Comparison of ENCODE assay signal across 13 mouse cellular contexts in the genomic region with DNA sequence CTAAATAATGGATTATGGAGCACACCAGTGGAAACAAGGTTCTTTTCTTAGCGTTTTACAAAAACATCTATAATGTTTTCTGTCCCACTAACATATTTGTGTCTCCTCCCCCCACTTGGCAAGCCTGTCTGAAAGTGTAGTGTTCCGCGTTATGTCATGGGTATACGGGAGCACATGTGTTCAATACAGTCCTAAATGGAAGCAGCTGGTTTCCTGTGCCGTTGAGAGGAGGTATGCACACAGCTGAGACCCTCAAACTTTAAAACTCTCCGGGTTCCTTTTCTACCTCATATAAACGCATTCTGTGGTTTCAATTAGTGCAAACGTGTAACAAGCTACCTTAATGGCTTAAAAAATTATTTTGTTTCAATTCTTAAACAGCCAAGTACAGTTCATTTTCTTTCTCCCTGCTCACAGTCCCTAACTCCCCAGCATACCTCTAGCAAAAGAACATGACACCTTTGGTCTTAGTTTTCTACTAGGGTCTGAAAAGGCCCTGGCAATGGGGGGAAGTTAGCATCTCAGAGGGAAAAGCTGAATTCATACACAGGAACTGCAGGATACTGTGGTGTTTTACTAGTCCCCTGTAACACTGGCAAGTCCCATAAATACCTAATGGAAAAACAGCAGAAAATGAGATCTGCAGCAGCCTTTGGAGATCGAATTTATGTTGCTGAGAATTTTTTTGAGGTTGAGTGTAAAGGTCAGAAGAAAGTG.
DNase-seq lines count a peak whose midpoint lies in the region; ATAC-seq and TF ChIP-seq lines count a peak whose summit lies in the region.
"Had no signal": no experiment of that assay in that cellular context is flagged by ENCODE, and none has a peak within 500 bp of the region (broad histone marks: within the 10 kb centered on the region; RNA-seq: fewer than 3 reads in every experiment).

No protein-coding gene starts in this region.

- DNase-seq in hindbrain, embryonic 10.5 days (ENCODE audit: low spot score): peak; percentile 16
- DNase-seq in limb, embryonic 14.5 days (ENCODE audit: low spot score): peak; percentile 87
- no peak for DNase-seq in kidney, adult 18-20 months
- no peak for DNase-seq in gastrocnemius, postnatal 4 days (ENCODE audit: low spot score in 2 of 2)
- DNase-seq: cerebellum, postnatal 36 days; heart, postnatal 10 days; lung, postnatal 4 days; right cerebral cortex, postnatal 4 days had no signal

- no peak overlapping the region for H3K9ac ChIP-seq in hindbrain, embryonic 16.5 days (ENCODE audit: low read depth, low read length)
- H3K9ac ChIP-seq in embryonic facial prominence, embryonic 12.5 days: no peak overlapping the region
- no peak overlapping the region for H3K9ac ChIP-seq in limb, embryonic 14.5 days (ENCODE audit: low read depth, low read length, severe bottlenecking)
- no peak overlapping the region for H3K9ac ChIP-seq in midbrain, embryonic 15.5 days
- H3K9ac ChIP-seq: midbrain, embryonic 13.5 days had no signal

- H3K4me1 ChIP-seq in hindbrain, embryonic 10.5 days (replicated peaks): no peaks in the 10 kb centered on the region
- H3K4me1 ChIP-seq in hindbrain, embryonic 16.5 days (ENCODE audit: control insufficient read depth, insufficient read depth, low read depth, low read length): no peaks in the 10 kb centered on the region; the same call in 1 of the 2 replicates
- H3K4me1 ChIP-seq in embryonic facial prominence, embryonic 12.5 days: peaks cover 28% of the 10 kb centered on the region
- peaks cover 42% of the 10 kb centered on the region for H3K4me1 ChIP-seq in limb, embryonic 14.5 days (ENCODE audit: control insufficient read depth, insufficient read depth, low read length)
- H3K4me1 ChIP-seq in midbrain, embryonic 15.5 days: no peaks in the 10 kb centered on the region

- H3K36me3 ChIP-seq in hindbrain, embryonic 10.5 days: no peaks in the 10 kb centered on the region
- no peaks in the 10 kb centered on the region for H3K36me3 ChIP-seq in hindbrain, embryonic 16.5 days (ENCODE audit: control insufficient read depth, insufficient read depth, low read length)
- no peaks in the 10 kb centered on the region for H3K36me3 ChIP-seq in embryonic facial prominence, embryonic 12.5 days
- H3K36me3 ChIP-seq in limb, embryonic 14.5 days (ENCODE audit: control insufficient read depth, insufficient read depth, low read length): no peaks in the 10 kb centered on the region
- no peaks in the 10 kb centered on the region for H3K36me3 ChIP-seq in midbrain, embryonic 15.5 days (replicated peaks)
- H3K36me3 ChIP-seq: midbrain, embryonic 13.5 days had no signal

- H3K27me3 ChIP-seq in hindbrain, embryonic 10.5 days (ENCODE audit: insufficient read depth, poor library complexity, severe bottlenecking): no peaks in the 10 kb centered on the region
- H3K27me3 ChIP-seq in hindbrain, embryonic 16.5 days (replicated peaks; ENCODE audit: control insufficient read depth, insufficient read depth, low read length): no peaks in the 10 kb centered on the region
- no peaks in the 10 kb centered on the region for H3K27me3 ChIP-seq in embryonic facial prominence, embryonic 12.5 days
- H3K27me3 ChIP-seq in limb, embryonic 14.5 days (ENCODE audit: control insufficient read depth, insufficient read depth, low read length): no peaks in the 10 kb centered on the region
- H3K27me3 ChIP-seq in midbrain, embryonic 15.5 days (replicated peaks): no peaks in the 10 kb centered on the region
- H3K27me3 ChIP-seq: midbrain, embryonic 13.5 days had no signal

- no peak overlapping the region for H3K4me3 ChIP-seq in hindbrain, embryonic 10.5 days
- no peak overlapping the region for H3K4me3 ChIP-seq in hindbrain, embryonic 16.5 days (ENCODE audit: low read length)
- no peak overlapping the region for H3K4me3 ChIP-seq in embryonic facial prominence, embryonic 12.5 days
- no peak overlapping the region for H3K4me3 ChIP-seq in limb, embryonic 14.5 days (replicated peaks; ENCODE audit: low read length)
- H3K4me3 ChIP-seq in midbrain, embryonic 15.5 days: no peak overlapping the region
- H3K4me3 ChIP-seq: midbrain, embryonic 13.5 days had no signal

- H3K4me2 ChIP-seq in hindbrain, embryonic 16.5 days (ENCODE audit: low read length): no peak overlapping the region
- peak overlapping the region; percentile 0; the same call in 1 of the 2 replicates for H3K4me2 ChIP-seq in embryonic facial prominence, embryonic 12.5 days (replicated peaks)
- peak overlapping the region; percentile 3; the same call in 1 of the 2 replicates for H3K4me2 ChIP-seq in limb, embryonic 14.5 days (replicated peaks; ENCODE audit: low read depth, low read length, severe bottlenecking)
- no peak overlapping the region for H3K4me2 ChIP-seq in midbrain, embryonic 15.5 days
- H3K4me2 ChIP-seq: midbrain, embryonic 13.5 days had no signal

- H3K27ac ChIP-seq in hindbrain, embryonic 10.5 days: no peak overlapping the region
- no peak overlapping the region for H3K27ac ChIP-seq in hindbrain, embryonic 16.5 days (ENCODE audit: low read depth, low read length)
- peak overlapping the region; percentile 75 for H3K27ac ChIP-seq in embryonic facial prominence, embryonic 12.5 days
- H3K27ac ChIP-seq in limb, embryonic 14.5 days (replicated peaks; ENCODE audit: low read depth, low read length): peak overlapping the region; percentile 79
- H3K27ac ChIP-seq in midbrain, embryonic 15.5 days: no peak overlapping the region
- H3K27ac ChIP-seq: kidney, postnatal 0 days; midbrain, embryonic 13.5 days had no signal

- 79% methylated on average over 9 of the region's 9 CpGs for WGBS in hindbrain, embryonic 10.5 days
- WGBS in hindbrain, embryonic 16.5 days: 67% methylated on average over 9 of the region's 9 CpGs
- WGBS in embryonic facial prominence, embryonic 12.5 days: 19% methylated on average over 9 of the region's 9 CpGs
- WGBS in limb, embryonic 14.5 days: 13% methylated on average over 9 of the region's 9 CpGs
- 80% methylated on average over 9 of the region's 9 CpGs for WGBS in midbrain, embryonic 15.5 days

- no peak for ATAC-seq in hindbrain, embryonic 16.5 days
- peak; percentile 89; the same call in 1 of the 2 replicates for ATAC-seq in embryonic facial prominence, embryonic 12.5 days (ENCODE audit: insufficient number of reproducible peaks, insufficient read depth, low FRiP score, low TSS enrichment)
- ATAC-seq in limb, embryonic 14.5 days (ENCODE audit: low FRiP score, low read depth): peak; percentile 93
- no peak for ATAC-seq in midbrain, embryonic 15.5 days (replicated peaks)
- ATAC-seq: midbrain, embryonic 13.5 days had no signal

- TF ChIP-seq POLR2A in limb, embryonic 14.5 days (IDR thresholded peaks at IDR 0.05; ENCODE audit: borderline replicate concordance, extremely low read depth, insufficient read depth, insufficient read length): no peak

- no peaks in the 10 kb centered on the region for H3K9me3 ChIP-seq in hindbrain, embryonic 10.5 days
- no peaks in the 10 kb centered on the region for H3K9me3 ChIP-seq in hindbrain, embryonic 16.5 days (ENCODE audit: control insufficient read depth, low read length)
- no peaks in the 10 kb centered on the region for H3K9me3 ChIP-seq in embryonic facial prominence, embryonic 12.5 days
- no peaks in the 10 kb centered on the region for H3K9me3 ChIP-seq in limb, embryonic 14.5 days (ENCODE audit: control insufficient read depth, low read length)
- H3K9me3 ChIP-seq in midbrain, embryonic 15.5 days: no peaks in the 10 kb centered on the region
- H3K9me3 ChIP-seq: midbrain, embryonic 13.5 days had no signal

Comparison
In these comparisons a context has a peak if more than half of its experiments do, and no peak if none do; other contexts are left out.
1. DNase-seq: peak in hindbrain, embryonic 10.5 days (single experiment) and limb, embryonic 14.5 days (single experiment); none in kidney, adult 18-20 months (single experiment) and gastrocnemius, postnatal 4 days (0 of 2).
2. H3K27ac ChIP-seq: peak in embryonic facial prominence, embryonic 12.5 days (single experiment) and limb, embryonic 14.5 days (single experiment); none in hindbrain, embryonic 10.5 days (single experiment), hindbrain, embryonic 16.5 days (single experiment) and midbrain, embryonic 15.5 days (single experiment).
3. ATAC-seq: peak in embryonic facial prominence, embryonic 12.5 days (single experiment) and limb, embryonic 14.5 days (single experiment); none in hindbrain, embryonic 16.5 days (single experiment) and midbrain, embryonic 15.5 days (single experiment).
4. H3K4me2 ChIP-seq: peak in embryonic facial prominence, embryonic 12.5 days (single experiment) and limb, embryonic 14.5 days (single experiment); none in hindbrain, embryonic 16.5 days (single experiment) and midbrain, embryonic 15.5 days (single experiment).